Mouse (Mus musculus): ENCODE results near the gene Nynrin. TPM values are rescaled to one million over a fixed set of nuclear protein-coding genes. Genes with fewer than 3 reads are reported as not detected.

Gene Nynrin
- polyA plus RNA-seq, 1 experiment from 2014 or later: 2.2 TPM

DNA sequence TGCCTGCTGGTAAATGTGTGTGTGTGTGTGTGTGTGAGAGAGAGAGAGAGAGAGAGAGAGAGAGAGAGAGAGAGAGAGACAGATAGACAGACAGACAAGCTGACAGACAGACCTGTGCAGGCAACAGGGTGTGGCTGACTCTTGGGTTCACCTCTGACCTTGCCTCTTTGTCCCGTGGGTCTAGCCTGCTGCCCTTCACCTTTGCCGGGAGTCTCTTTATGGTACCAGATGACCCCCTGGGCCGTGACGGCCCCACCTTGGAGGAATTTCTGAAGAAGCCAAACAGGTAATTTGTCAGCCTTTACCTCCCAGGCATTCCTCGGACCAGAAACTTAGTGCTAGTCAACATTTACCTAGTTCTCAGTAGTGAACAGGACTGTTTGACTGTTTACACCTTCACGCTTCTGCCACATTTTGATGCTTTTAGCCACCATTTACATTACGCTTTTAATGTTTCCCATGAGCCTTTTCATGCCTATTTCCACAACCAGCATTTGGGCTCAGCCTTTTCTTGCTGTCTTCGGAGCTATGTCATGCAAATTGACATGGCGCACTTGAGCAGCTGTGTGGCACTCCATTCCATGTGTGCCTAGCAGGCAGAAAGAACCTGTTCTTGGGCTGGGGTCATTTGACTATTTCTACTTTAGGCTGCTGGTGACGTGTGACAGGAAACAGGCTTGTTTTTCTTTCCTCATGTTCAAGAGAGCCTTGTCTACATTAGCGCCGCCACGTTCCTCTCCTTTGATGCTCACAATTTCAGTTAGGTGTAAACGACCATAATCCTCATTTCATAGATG is 14.6 kb downstream of the Nynrin start:
- peaks cover 44% of the 10 kb centered on the region for H3K36me3 ChIP-seq
- WGBS (ENCODE audit: insufficient replicate concordance): 74% methylated on average over 14 of the region's 14 CpGs
- DNase-seq (no peak), ATAC-seq (ENCODE audit: low read depth) (no peak)
- no peak overlapping the region for H3K9ac ChIP-seq
- H3K9me3 ChIP-seq (replicated peaks): no peaks in the 10 kb centered on the region
- H3K4me1 ChIP-seq (replicated peaks): peaks cover 2% of the 10 kb centered on the region
- H3K4me2 ChIP-seq: no peak overlapping the region
- H3K27me3 ChIP-seq: no peaks in the 10 kb centered on the region
- no peak overlapping the region for H3K27ac ChIP-seq
- no peak overlapping the region for H3K4me3 ChIP-seq (replicated peaks)

DNA sequence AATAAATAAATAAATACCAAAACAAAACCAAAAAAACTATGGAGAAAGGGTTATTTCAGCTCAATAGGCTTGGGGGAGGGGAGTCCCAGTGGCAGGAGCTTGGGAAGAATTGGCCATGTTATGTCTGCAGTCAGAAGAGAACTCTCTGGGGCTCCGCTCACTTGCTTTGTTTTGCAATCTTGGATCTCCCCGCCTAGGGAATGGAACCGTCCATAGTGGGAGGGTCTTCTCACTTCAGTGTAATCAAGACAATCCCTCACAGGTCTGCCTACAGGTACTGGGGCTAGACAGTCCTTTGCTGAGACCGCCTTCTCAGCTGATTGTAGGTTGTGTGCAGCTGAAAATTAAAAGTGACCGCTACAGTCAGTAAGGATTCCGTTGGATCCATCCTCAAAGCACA is 15.7 kb downstream of the Nynrin start:
- 78% methylated on average over 6 of the region's 6 CpGs for WGBS (ENCODE audit: insufficient replicate concordance)
- Histone ChIP-seq H3K4me3 (replicated peaks) (no peak overlapping the region), H3K9me3 (replicated peaks) (no peaks in the 10 kb centered on the region), H3K9ac (no peak overlapping the region), H3K4me1 (replicated peaks) (peaks cover 13% of the 10 kb centered on the region), H3K27ac (no peak overlapping the region), H3K4me2 (no peak overlapping the region), H3K27me3 (no peaks in the 10 kb centered on the region), H3K36me3 (peaks cover 38% of the 10 kb centered on the region; the same call in 1 of the 2 replicates)
- DNase-seq (no peak), ATAC-seq (ENCODE audit: low read depth) (no peak)

DNA sequence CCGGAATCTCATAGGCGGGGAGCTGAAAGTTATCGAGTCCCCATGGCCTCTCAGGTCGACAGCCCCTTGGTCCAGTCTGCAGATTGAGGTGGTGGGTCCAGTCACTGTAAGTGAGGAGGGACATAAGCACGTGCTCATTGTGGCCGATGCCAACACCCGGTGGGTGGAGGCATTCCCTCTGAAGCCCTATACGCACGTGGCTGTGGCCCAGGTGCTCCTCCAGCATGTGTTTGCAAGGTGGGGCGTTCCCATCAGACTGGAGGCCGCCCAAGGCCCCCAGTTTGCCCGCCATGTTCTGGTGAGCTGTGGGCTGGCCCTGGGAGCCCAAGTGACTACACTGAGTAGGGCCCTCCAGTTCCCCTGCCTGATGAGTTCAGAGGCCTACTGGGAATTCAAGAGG is 18.2 kb downstream of the Nynrin start:
- Histone ChIP-seq H3K4me3 (replicated peaks) (no peak overlapping the region), H3K27me3 (0 out of 2 replicates have a peak, but pooled peaks cover 6% of the 10 kb centered on the region), H3K4me2 (no peak overlapping the region), H3K9ac (no peak overlapping the region), H3K36me3 (peaks cover 23% of the 10 kb centered on the region; the same call in 1 of the 2 replicates), H3K4me1 (replicated peaks) (peaks cover 13% of the 10 kb centered on the region), H3K9me3 (replicated peaks) (no peaks in the 10 kb centered on the region), H3K27ac (no peak overlapping the region)
- DNase-seq (no peak), ATAC-seq (ENCODE audit: low read depth) (no peak)
- 76% methylated on average over 12 of the region's 12 CpGs for WGBS (ENCODE audit: insufficient replicate concordance)

DNA sequence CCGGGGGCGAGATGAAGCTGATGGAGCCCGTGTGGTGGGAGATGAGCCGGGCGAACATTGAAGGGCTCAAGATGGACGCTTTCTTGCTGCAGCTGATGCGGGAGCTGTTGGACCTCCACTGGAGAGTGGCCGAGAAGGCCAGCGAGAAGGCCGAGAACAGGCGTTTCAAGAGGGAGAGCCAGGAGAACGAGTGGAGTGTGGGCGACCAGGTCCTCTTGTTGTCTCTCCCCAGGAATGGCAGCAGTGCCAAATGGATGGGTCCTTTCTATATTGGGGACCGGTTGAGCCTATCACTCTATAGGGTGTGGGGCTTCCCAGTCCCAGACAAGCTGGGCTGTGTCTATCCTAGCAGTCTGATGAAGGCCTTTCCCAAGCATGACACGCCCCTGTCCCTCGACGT is 18.7 kb downstream of the Nynrin start:
- Histone ChIP-seq H3K4me1 (replicated peaks) (peaks cover 15% of the 10 kb centered on the region), H3K4me3 (replicated peaks) (no peak overlapping the region), H3K27ac (no peak overlapping the region), H3K36me3 (peaks cover 23% of the 10 kb centered on the region; the same call in 1 of the 2 replicates), H3K4me2 (no peak overlapping the region), H3K9me3 (replicated peaks) (no peaks in the 10 kb centered on the region), H3K27me3 (peaks cover 9% of the 10 kb centered on the region), H3K9ac (no peak overlapping the region)
- WGBS (ENCODE audit: insufficient replicate concordance): 72% methylated on average over 17 of the region's 17 CpGs
- DNase-seq: no peak
- no peak for ATAC-seq (ENCODE audit: low read depth)

DNA sequence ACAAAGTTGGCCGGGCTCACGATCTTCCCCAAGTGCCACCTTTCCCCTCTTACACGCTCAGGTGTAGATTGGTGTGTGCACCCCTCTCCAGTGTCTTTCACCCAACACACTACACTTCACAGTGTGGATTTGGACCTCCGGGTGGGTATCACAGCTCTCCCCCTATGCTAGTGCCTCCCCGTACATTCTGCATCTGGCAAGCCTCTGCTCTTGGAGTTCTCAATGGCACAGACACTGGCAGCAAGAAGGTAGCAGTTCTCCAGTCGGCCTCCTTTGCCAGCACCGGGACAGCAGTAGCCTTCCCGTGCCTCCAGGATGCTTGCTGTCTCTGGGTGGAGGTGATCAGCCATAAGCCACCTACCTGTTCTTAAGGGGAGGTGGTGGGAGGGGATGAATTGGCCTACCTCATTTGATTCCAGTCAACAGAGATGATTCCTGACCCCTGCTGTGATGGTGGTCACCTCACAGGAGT is 19.5 kb downstream of the Nynrin start:
- Histone ChIP-seq H3K4me3 (replicated peaks) (no peak overlapping the region), H3K27me3 (peaks cover 14% of the 10 kb centered on the region), H3K4me1 (replicated peaks) (peaks cover 20% of the 10 kb centered on the region), H3K36me3 (peaks cover 23% of the 10 kb centered on the region; the same call in 1 of the 2 replicates), H3K27ac (no peak overlapping the region), H3K4me2 (peak overlapping the region; percentile 65; the same call in 1 of the 2 replicates), H3K9me3 (replicated peaks) (no peaks in the 10 kb centered on the region), H3K9ac (0 out of 2 replicates have a peak overlapping the region, but pooled peaks have one; percentile 33)
- DNase-seq (no peak), ATAC-seq (ENCODE audit: low read depth) (no peak; the same call in 1 of the 2 replicates)
- WGBS (ENCODE audit: insufficient replicate concordance): 76% methylated on average over 8 of the region's 8 CpGs

DNA sequence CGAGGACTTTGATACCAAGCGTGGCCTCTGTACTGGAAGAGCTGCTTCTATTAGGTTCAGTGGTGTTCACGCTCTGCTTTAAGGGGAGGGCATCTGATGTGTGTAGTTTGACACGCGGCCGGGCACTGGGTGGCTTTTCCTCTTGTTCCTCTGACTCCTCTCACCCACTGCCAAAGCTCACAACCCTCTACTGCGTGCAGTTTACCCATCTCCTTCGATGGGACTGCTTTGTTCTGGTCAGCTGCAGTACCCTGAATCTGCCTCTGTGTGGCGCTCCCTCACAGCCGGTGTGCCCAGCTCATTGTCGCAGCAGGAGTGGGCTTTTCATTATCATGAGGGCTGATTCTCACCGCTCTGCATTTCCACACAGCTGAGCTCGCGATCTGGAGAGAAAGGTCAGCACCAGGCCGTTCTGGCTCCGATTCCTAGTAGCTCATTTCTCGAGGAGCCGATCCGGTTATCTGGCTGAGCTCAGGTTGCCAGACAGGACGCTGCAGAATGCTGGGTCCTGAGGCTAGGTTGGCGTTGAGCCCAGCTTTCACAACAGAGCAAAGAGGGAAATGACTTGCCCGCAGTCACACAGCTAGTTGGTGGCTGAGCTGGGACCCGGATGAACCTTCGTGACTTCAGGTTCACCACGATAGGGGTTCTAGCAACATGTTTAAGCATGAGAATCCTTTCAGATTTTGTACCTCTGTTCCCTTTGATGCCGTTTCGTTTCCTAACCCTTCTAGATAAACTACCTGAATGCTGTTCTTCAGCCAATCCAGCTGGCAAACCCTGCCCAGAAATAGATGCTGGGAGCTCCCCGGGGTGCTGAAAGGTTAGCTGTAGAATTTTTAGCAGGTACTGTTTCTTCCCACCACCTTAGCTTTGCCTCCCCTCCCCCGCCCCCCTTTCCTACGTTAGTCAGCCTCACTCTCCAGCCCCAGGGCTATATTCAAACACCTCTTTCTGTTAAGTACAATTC is 20.2 kb downstream of the Nynrin start:
- no peaks in the 10 kb centered on the region for H3K9me3 ChIP-seq (replicated peaks)
- H3K27me3 ChIP-seq: peaks cover 17% of the 10 kb centered on the region
- H3K9ac ChIP-seq: peak overlapping the region; percentile 33
- H3K27ac ChIP-seq: no peak overlapping the region
- H3K36me3 ChIP-seq: peaks cover 22% of the 10 kb centered on the region; the same call in 1 of the 2 replicates
- H3K4me1 ChIP-seq (replicated peaks): peaks cover 25% of the 10 kb centered on the region
- ATAC-seq (ENCODE audit: low read depth): peak; percentile 53
- peak overlapping the region; percentile 37 for H3K4me3 ChIP-seq (replicated peaks)
- H3K4me2 ChIP-seq: peak overlapping the region; percentile 65
- peak; percentile 65 for DNase-seq
- 10% methylated on average over 30 of the region's 30 CpGs for WGBS (ENCODE audit: insufficient replicate concordance)

DNA sequence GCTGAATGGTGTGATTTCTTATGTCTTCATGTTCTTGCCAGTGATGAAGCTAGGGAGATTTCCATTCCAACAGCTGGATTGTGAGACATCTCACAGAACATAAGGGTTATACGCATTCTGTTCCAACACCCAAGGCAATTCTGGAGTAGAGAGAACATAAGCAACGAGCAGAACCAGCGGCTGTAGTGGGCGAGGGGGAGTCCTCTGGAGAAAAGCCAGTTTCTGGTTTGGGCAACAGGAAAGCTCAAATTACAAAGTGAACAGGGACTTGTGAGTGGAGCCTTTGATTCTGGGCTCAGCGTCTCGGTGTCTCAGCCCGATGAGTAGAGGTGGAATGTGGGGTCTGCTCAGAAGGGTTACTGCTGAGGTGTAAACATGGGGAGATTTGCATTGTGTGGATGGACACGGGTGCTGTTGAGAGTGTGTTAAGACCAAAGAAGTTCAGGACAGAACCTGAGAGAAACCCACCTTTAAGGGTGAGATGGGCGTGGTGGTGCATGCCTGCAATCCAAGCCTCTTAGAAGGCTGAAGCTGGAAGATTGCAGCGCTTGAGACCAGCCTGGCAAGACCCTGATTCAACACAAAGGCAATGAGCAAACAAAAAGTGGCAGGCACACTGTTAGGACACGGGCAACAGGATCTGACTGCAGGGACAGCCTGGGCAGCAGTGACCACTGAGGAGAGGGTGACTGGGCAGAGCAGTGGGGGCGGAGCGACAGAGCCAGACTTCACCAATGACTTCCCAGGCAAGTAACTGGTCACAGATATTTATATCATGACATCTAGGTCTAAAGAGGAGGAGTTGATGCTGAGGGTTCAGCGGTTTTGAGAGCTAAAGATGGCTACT is 23.9 kb downstream of the Nynrin start:
- 29% methylated on average over 14 of the region's 14 CpGs for WGBS (ENCODE audit: insufficient replicate concordance)
- Histone ChIP-seq H3K27ac (no peak overlapping the region), H3K4me2 (0 out of 2 replicates have a peak overlapping the region, but pooled peaks have one; percentile 10), H3K27me3 (peaks cover 17% of the 10 kb centered on the region), H3K4me1 (replicated peaks) (peaks cover 41% of the 10 kb centered on the region), H3K4me3 (replicated peaks) (no peak overlapping the region), H3K9me3 (replicated peaks) (no peaks in the 10 kb centered on the region), H3K9ac (no peak overlapping the region), H3K36me3 (no peaks in the 10 kb centered on the region)
- ATAC-seq (ENCODE audit: low read depth): no peak
- no peak for DNase-seq

DNA sequence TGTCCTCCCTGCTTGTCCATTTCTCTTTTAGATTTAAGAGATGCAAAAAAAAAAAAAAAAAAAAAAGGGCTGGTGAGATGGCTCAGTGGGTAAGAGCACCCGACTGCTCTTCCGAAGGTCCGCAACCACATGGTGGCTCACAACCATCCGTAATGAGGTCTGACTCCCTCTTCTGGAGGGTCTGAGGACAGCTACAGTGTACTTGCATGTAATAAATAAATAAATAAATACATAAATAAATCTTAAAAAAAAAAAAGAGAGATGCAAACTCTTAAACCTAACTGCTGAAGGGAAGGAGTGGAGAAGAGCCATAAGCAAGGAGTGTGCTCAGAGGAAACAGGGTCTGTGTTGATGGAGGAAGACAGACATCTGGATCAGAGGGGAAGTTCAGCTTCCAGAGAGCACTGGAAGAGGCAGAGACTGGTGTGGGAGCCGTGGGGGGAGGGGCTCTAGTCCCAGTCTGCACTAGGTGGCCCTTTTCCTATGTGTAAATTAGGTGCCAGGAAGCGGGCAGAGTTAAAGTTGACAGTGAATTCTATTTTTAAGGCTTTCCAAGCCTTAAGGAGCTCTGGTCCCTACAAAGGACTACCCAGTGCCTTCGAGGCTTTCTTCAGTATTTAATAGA is 24.6 kb downstream of the Nynrin start:
- Histone ChIP-seq H3K4me3 (replicated peaks) (no peak overlapping the region), H3K27ac (no peak overlapping the region), H3K9me3 (replicated peaks) (no peaks in the 10 kb centered on the region), H3K4me2 (no peak overlapping the region), H3K4me1 (replicated peaks) (peaks cover 46% of the 10 kb centered on the region), H3K36me3 (no peaks in the 10 kb centered on the region), H3K27me3 (peaks cover 17% of the 10 kb centered on the region), H3K9ac (no peak overlapping the region)
- DNase-seq (no peak), ATAC-seq (ENCODE audit: low read depth) (no peak)
- 6% methylated on average over 7 of the region's 7 CpGs for WGBS (ENCODE audit: insufficient replicate concordance)

DNA sequence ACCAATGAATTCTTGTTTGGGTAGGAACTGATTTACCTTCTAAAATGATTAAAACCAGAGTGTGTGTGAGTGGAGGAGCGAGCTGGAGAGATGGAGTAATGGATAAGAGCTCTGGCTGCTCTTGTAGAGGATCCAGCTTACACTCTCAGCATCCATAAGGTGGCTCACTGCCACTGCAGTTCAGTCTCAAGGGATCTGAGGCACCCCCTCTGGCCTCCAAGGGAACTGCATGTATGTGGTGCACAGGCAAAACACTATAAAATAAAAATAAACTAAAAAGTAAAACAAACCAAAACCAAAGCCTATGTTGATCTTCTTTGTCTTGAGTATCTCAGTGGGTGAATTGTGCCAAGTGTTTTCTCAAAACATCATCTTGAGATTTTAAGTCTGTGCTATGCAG is 25.8 kb downstream of the Nynrin start:
- WGBS (ENCODE audit: insufficient replicate concordance): 11% methylated on average over 1 of the region's 1 CpGs
- H3K4me2 ChIP-seq: no peak overlapping the region
- no peaks in the 10 kb centered on the region for H3K9me3 ChIP-seq (replicated peaks)
- H3K36me3 ChIP-seq: no peaks in the 10 kb centered on the region
- DNase-seq (no peak), ATAC-seq (ENCODE audit: low read depth) (no peak)
- H3K9ac ChIP-seq: no peak overlapping the region
- no peak overlapping the region for H3K4me3 ChIP-seq (replicated peaks)
- peaks cover 48% of the 10 kb centered on the region for H3K4me1 ChIP-seq (replicated peaks)
- no peak overlapping the region for H3K27ac ChIP-seq
- H3K27me3 ChIP-seq: peaks cover 17% of the 10 kb centered on the region

DNA sequence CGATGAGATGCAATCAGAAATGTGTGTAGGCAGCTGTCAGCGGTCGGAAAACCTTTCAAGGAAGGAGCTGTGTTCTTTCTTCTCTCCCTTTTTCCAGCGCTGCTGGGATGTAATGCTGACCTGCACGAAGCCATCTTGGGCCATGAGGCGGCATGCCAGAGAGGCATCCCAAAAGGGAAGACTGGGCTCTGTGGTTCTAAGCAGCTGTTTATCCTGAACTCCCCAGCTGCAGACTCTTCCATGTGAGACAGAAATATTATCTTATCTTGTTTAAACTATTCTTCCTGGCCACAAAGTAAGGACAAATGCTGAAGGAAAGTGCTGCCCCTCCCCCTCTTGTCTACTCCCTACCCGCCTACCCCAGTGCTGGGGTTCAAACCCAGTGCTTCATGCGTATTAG is 27.2 kb downstream of the Nynrin start:
- no peak for DNase-seq
- Histone ChIP-seq H3K9ac (no peak overlapping the region), H3K9me3 (replicated peaks) (no peaks in the 10 kb centered on the region), H3K36me3 (no peaks in the 10 kb centered on the region), H3K27me3 (peaks cover 14% of the 10 kb centered on the region), H3K4me3 (replicated peaks) (no peak overlapping the region), H3K4me1 (replicated peaks) (peaks cover 57% of the 10 kb centered on the region), H3K4me2 (no peak overlapping the region), H3K27ac (no peak overlapping the region)
- ATAC-seq (ENCODE audit: low read depth): no peak
- 47% methylated on average over 8 of the region's 8 CpGs for WGBS (ENCODE audit: insufficient replicate concordance)
